Mouse (Mus musculus): ENCODE measurements around the gene Ndufc2.

GRCm38 (mm10) chr7:97360955-97361354 is 38.8 kb upstream of the Ndufc2 start:
- TF ChIP-seq CTCF (conservative IDR thresholded peaks at IDR 0.05; ENCODE audit: insufficient read depth, insufficient read length, low read depth, low read length): no peak
- TF ChIP-seq POLR2A (IDR thresholded peaks at IDR 0.05; ENCODE audit: low read depth, low read length): no peak
